Mouse (Mus musculus): ENCODE results near the gene Mapk8ip1. TPM values are rescaled to one million over a fixed set of nuclear protein-coding genes. Genes with fewer than 3 reads are reported as not detected.
"Not testable (repeated sequence)": the region's sequence is repeated elsewhere in the genome, so short reads cannot be mapped to it uniquely, and the experiment has no call there.

Gene Mapk8ip1
- total RNA-seq, 2 experiments from 2014 or later = not detected

GRCm38 (mm10) chr2:92426426-92426825 is 25.4 kb upstream of the Mapk8ip1 start:
- ATAC-seq (replicated peaks; ENCODE audit: low FRiP score, poor library complexity, severe bottlenecking) = no peak

- ATAC-seq (replicated peaks; ENCODE audit: low FRiP score, poor library complexity, severe bottlenecking) = no peak
Measured at GRCm38 (mm10) chr2:92425366-92425765, 24.3 kb upstream of the Mapk8ip1 start.

GRCm38 (mm10) chr2:92424462-92425308 is 23.6 kb upstream of the Mapk8ip1 start:
- no peak for ATAC-seq (replicated peaks; ENCODE audit: low FRiP score, poor library complexity, severe bottlenecking)

- ATAC-seq (replicated peaks; ENCODE audit: low FRiP score, poor library complexity, severe bottlenecking) = no peak
Measured at GRCm38 (mm10) chr2:92423702-92424461, 22.8 kb upstream of the Mapk8ip1 start.

GRCm38 (mm10) chr2:92423156-92423555 is 22.1 kb upstream of the Mapk8ip1 start:
- no peak for ATAC-seq (replicated peaks; ENCODE audit: low FRiP score, poor library complexity, severe bottlenecking)

GRCm38 (mm10) chr2:92422388-92423135 is 21.5 kb upstream of the Mapk8ip1 start:
- ATAC-seq (replicated peaks; ENCODE audit: low FRiP score, poor library complexity, severe bottlenecking) = no peak

- no peak for ATAC-seq (replicated peaks; ENCODE audit: low FRiP score, poor library complexity, severe bottlenecking)
Measured at GRCm38 (mm10) chr2:92421723-92422387, 20.8 kb upstream of the Mapk8ip1 start.

GRCm38 (mm10) chr2:92411705-92412104 is 10.6 kb upstream of the Mapk8ip1 start:
- no peak for ATAC-seq (replicated peaks; ENCODE audit: low FRiP score, poor library complexity, severe bottlenecking)

GRCm38 (mm10) chr2:92408309-92409045 is 7.4 kb upstream of the Mapk8ip1 start:
- no peak for ATAC-seq (replicated peaks; ENCODE audit: low FRiP score, poor library complexity, severe bottlenecking)

- no peak for ATAC-seq (replicated peaks; ENCODE audit: low FRiP score, poor library complexity, severe bottlenecking)
Measured at GRCm38 (mm10) chr2:92405687-92406086, 4.6 kb upstream of the Mapk8ip1 start.

GRCm38 (mm10) chr2:92404737-92405136 is 3.7 kb upstream of the Mapk8ip1 start:
- ATAC-seq (replicated peaks; ENCODE audit: low FRiP score, poor library complexity, severe bottlenecking) = no peak

- ATAC-seq (replicated peaks; ENCODE audit: low FRiP score, poor library complexity, severe bottlenecking) = no peak
Measured at GRCm38 (mm10) chr2:92403776-92404319, 2.8 kb upstream of the Mapk8ip1 start.

- no peak for ATAC-seq (replicated peaks; ENCODE audit: low FRiP score, poor library complexity, severe bottlenecking)
Measured at GRCm38 (mm10) chr2:92402591-92403326, 1.7 kb upstream of the Mapk8ip1 start.

- no peak for ATAC-seq (replicated peaks; ENCODE audit: low FRiP score, poor library complexity, severe bottlenecking)
Measured at GRCm38 (mm10) chr2:92400682-92401081, 381 bp downstream of the Mapk8ip1 start.

GRCm38 (mm10) chr2:92399877-92400276 is 1.2 kb downstream of the Mapk8ip1 start:
- not testable (repeated sequence) for ATAC-seq (replicated peaks; ENCODE audit: low FRiP score, poor library complexity, severe bottlenecking)

- no peak for ATAC-seq (replicated peaks; ENCODE audit: low FRiP score, poor library complexity, severe bottlenecking)
Measured at GRCm38 (mm10) chr2:92397436-92397835, 3.6 kb downstream of the Mapk8ip1 start.

- no peak for ATAC-seq (replicated peaks; ENCODE audit: low FRiP score, poor library complexity, severe bottlenecking)
Measured at GRCm38 (mm10) chr2:92395535-92395934, 5.5 kb downstream of the Mapk8ip1 start.

Data from erythroblast, adult 5-6 weeks (primary cell).